8 mouse cellular contexts compared by ENCODE assay signal in the genomic region with DNA sequence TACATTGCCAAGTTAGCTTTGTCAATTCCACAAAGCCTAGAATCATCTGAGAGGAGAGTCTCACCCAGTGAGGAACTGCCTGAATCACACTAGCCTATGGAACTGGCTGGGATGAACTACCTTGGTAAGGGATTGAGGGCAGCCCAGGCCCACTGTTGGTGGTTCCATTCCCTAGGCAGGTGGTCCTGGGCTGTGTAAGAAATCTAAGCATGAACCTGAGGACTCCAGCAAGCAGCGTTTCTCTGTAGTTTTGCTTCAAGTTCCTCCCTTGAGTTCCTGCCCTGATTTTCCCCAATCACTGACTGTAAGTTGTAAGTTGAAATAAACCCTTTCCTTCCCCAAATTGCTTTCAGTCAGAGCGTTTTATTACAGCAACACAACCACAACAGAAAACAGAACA. TPM values are rescaled to one million over a fixed set of nuclear protein-coding genes. Genes with fewer than 3 reads are reported as not detected.
A peak's percentile ranks its signal among the peaks of the same experiment; 100 is the strongest.
DNase-seq lines count a peak whose midpoint lies in the region; ATAC-seq and TF ChIP-seq lines count a peak whose summit lies in the region.

No protein-coding gene starts in this region.

- TF ChIP-seq CTCF in heart, adult 2 months (IDR thresholded peaks at IDR 0.05): no peak
- no peak for TF ChIP-seq CTCF in ES-Bruce4 (IDR thresholded peaks at IDR 0.05; ENCODE audit: low read depth, low read length)
- no peak for TF ChIP-seq CTCF in forebrain, postnatal 0 days (IDR thresholded peaks at IDR 0.05; ENCODE audit: low read depth)
- TF ChIP-seq CTCF in liver, embryonic 14.5 days (IDR thresholded peaks at IDR 0.05; ENCODE audit: low read depth): no peak

- peaks cover 5% of the 10 kb centered on the region; the same call in 1 of the 2 replicates for H3K4me1 ChIP-seq in heart, adult 2 months (ENCODE audit: control insufficient read depth, insufficient read depth, low read length)
- H3K4me1 ChIP-seq in ES-Bruce4 (ENCODE audit: control insufficient read depth, insufficient read depth, low read length): peaks cover 4% of the 10 kb centered on the region
- H3K4me1 ChIP-seq in forebrain, postnatal 0 days (ENCODE audit: insufficient read depth): peaks cover 5% of the 10 kb centered on the region
- peaks cover 13 to 25% of the 10 kb centered on the region in 2 experiments for H3K4me1 ChIP-seq in liver, embryonic 14.5 days (replicated peaks; ENCODE audit: control insufficient read depth in 2 of 2, insufficient read depth in 2 of 2, low read length in 1 of 2)

- H3K79me2 ChIP-seq in heart, adult 2 months (replicated peaks; ENCODE audit: control insufficient read depth, insufficient read depth, low read length): no peaks in the 10 kb centered on the region

- 73% methylated on average over 2 of the region's 2 CpGs for WGBS in heart, adult 2 months
- 73% methylated on average over 2 of the region's 2 CpGs for WGBS in forebrain, postnatal 0 days
- WGBS in liver, embryonic 14.5 days (ENCODE audit: insufficient replicate concordance): 51% methylated on average over 2 of the region's 2 CpGs

- no peak overlapping the region for H3K4me3 ChIP-seq in heart, adult 2 months
- no peak overlapping the region for H3K4me3 ChIP-seq in ES-Bruce4 (ENCODE audit: low read depth, low read length)
- H3K4me3 ChIP-seq in forebrain, postnatal 0 days (ENCODE audit: low read depth, low read length): no peak overlapping the region
- no peak overlapping the region for H3K4me3 ChIP-seq in liver, embryonic 14.5 days (ENCODE audit: insufficient read depth in 1 of 2, low read depth in 2 of 2, low read length in 2 of 2)

- no peak for DNase-seq in heart, adult 2 months
- no peak for DNase-seq in heart, adult 9 months (ENCODE audit: low spot score in 2 of 2)
- DNase-seq in forebrain, postnatal 0 days: no peak
- no peak for DNase-seq in liver, embryonic 14.5 days (ENCODE audit: low read depth in 3 of 3, low spot score in 3 of 3)
- no peak for DNase-seq in cerebellum, postnatal 14 days
- no peak for DNase-seq in layer of hippocampus, postnatal 25 days (ENCODE audit: extremely low spot score in 1 of 2, low spot score in 1 of 2)
- DNase-seq in adipocyte (ENCODE audit: low spot score): no peak

- no peaks in the 10 kb centered on the region for H3K27me3 ChIP-seq in heart, adult 2 months (ENCODE audit: control insufficient read depth, insufficient read depth, low read length)
- H3K27me3 ChIP-seq in ES-Bruce4 (ENCODE audit: control insufficient read depth, insufficient read depth, low read length, poor library complexity, severe bottlenecking): no peaks in the 10 kb centered on the region
- no peaks in the 10 kb centered on the region for H3K27me3 ChIP-seq in forebrain, postnatal 0 days (ENCODE audit: insufficient read depth, low read length)
- H3K27me3 ChIP-seq in liver, embryonic 14.5 days (ENCODE audit: control insufficient read depth, insufficient read depth, low read length): no peaks in the 10 kb centered on the region

- no peaks in the 10 kb centered on the region for H3K9me3 ChIP-seq in ES-Bruce4 (replicated peaks; ENCODE audit: control insufficient read depth, insufficient read depth, low read length, poor library complexity, severe bottlenecking)
- no peaks in the 10 kb centered on the region for H3K9me3 ChIP-seq in forebrain, postnatal 0 days (ENCODE audit: low read length)
- no peaks in the 10 kb centered on the region for H3K9me3 ChIP-seq in liver, embryonic 14.5 days (ENCODE audit: control insufficient read depth, low read length)

- peak overlapping the region; percentile 98; the same call in 1 of the 2 replicates for H3K27ac ChIP-seq in heart, adult 2 months
- H3K27ac ChIP-seq in ES-Bruce4 (ENCODE audit: insufficient read depth, low read length): peak overlapping the region; percentile 90
- H3K27ac ChIP-seq in forebrain, postnatal 0 days (ENCODE audit: low read depth, low read length): no peak overlapping the region
- H3K27ac ChIP-seq in liver, embryonic 14.5 days: peak overlapping the region; percentile 94

- H3K4me2 ChIP-seq in forebrain, postnatal 0 days (ENCODE audit: low read depth): peak overlapping the region; percentile 44; the same call in 1 of the 2 replicates
- peak overlapping the region; percentile 86 for H3K4me2 ChIP-seq in liver, embryonic 14.5 days (ENCODE audit: low read depth)

- TF ChIP-seq POLR2A in heart, adult 2 months (IDR thresholded peaks at IDR 0.05; ENCODE audit: insufficient read depth, low read depth, low read length): no peak
- no peak for TF ChIP-seq POLR2A in ES-Bruce4 (IDR thresholded peaks at IDR 0.05; ENCODE audit: insufficient read depth, low read length)

- no peak for TF ChIP-seq EP300 in heart, adult 2 months (IDR thresholded peaks at IDR 0.05; ENCODE audit: insufficient read depth, low read depth, low read length)
- TF ChIP-seq EP300 in ES-Bruce4 (IDR thresholded peaks at IDR 0.05; ENCODE audit: insufficient read depth, low read depth, low read length): no peak
- no peak for TF ChIP-seq EP300 in liver, embryonic 14.5 days (IDR thresholded peaks at IDR 0.05; ENCODE audit: low read depth)

- no peak overlapping the region for H3K9ac ChIP-seq in heart, adult 2 months (ENCODE audit: low read depth, low read length)
- H3K9ac ChIP-seq in ES-Bruce4 (ENCODE audit: low read depth, poor library complexity, severe bottlenecking): peak overlapping the region; percentile 54; the same call in 1 of the 2 replicates
- no peak overlapping the region for H3K9ac ChIP-seq in forebrain, postnatal 0 days
- H3K9ac ChIP-seq in liver, embryonic 14.5 days (replicated peaks): peak overlapping the region; percentile 75

- H3K36me3 ChIP-seq in heart, adult 2 months (ENCODE audit: control insufficient read depth, insufficient read depth, low read length): no peaks in the 10 kb centered on the region
- no peaks in the 10 kb centered on the region for H3K36me3 ChIP-seq in ES-Bruce4 (ENCODE audit: control insufficient read depth, insufficient read depth, low read length, poor library complexity, severe bottlenecking)
- H3K36me3 ChIP-seq in forebrain, postnatal 0 days (ENCODE audit: insufficient read depth): no peaks in the 10 kb centered on the region
- H3K36me3 ChIP-seq in liver, embryonic 14.5 days (replicated peaks; ENCODE audit: control insufficient read depth, insufficient read depth, low read depth): no peaks in the 10 kb centered on the region

- ATAC-seq in forebrain, postnatal 0 days: no peak
- no peak for ATAC-seq in liver, embryonic 14.5 days (ENCODE audit: insufficient read depth)

- intact Hi-C loops in heart, adult 2 months (cut with DNase I): loop anchor here (5.0 to 10.0 kb wide), 2 partner anchors 57 to 1835 kb away; no protein-coding TSS in a partner anchor

RNA-seq across cellular contexts. Expression of a gene that starts 1.3 kb away (rescaled TPM):
- total RNA-seq in heart, adult 2 months (2021): 10 to 100 TPM; 39.8 to 40.1 TPM
- 13.9 and 26.2 TPM in 2 replicates for polyA plus RNA-seq in heart, adult 2 months (2012; rRNA removed)
- 259 and 265 TPM in 2 replicates for polyA plus RNA-seq in ES-Bruce4 (2011; ENCODE audit: insufficient read depth, insufficient read length, low read depth, missing spikeins)
- 126 and 149 TPM in 2 replicates for total RNA-seq in forebrain, postnatal 0 days (2014; rRNA removed)
- polyA plus RNA-seq in forebrain, postnatal 0 days (2015; fragmentation: Nextera tagmentation; extraction: Ambion mirVana): 61.3 and 62.8 TPM in 2 replicates
- polyA plus RNA-seq in liver, embryonic 14.5 days (2012; rRNA removed): 79.8 and 111 TPM in 2 replicates
- polyA plus RNA-seq in liver, embryonic 14.5 days (2014; fragmentation: Nextera tagmentation; extraction: Ambion mirVana): 116 and 130 TPM in 2 replicates
- 10 to 100 TPM; 33.2 to 35.8 TPM for total RNA-seq in layer of hippocampus, postnatal 25 days (2021)

RNA-seq across cellular contexts. Expression of a gene that starts 56.0 kb away (rescaled TPM):
- 1,000 to 10,000 TPM; 2,279 to 2,697 TPM for total RNA-seq in heart, adult 2 months (2021)
- 1,459 and 1,712 TPM in 2 replicates for polyA plus RNA-seq in heart, adult 2 months (2012; rRNA removed)
- 550 and 557 TPM in 2 replicates for polyA plus RNA-seq in ES-Bruce4 (2011; ENCODE audit: insufficient read depth, insufficient read length, low read depth, missing spikeins)
- 321 and 336 TPM in 2 replicates for total RNA-seq in forebrain, postnatal 0 days (2014; rRNA removed)
- polyA plus RNA-seq in forebrain, postnatal 0 days (2015; fragmentation: Nextera tagmentation; extraction: Ambion mirVana): 529 and 607 TPM in 2 replicates
- polyA plus RNA-seq in liver, embryonic 14.5 days (2012; rRNA removed): 121 and 190 TPM in 2 replicates
- polyA plus RNA-seq in liver, embryonic 14.5 days (2014; fragmentation: Nextera tagmentation; extraction: Ambion mirVana): 207 and 223 TPM in 2 replicates
- total RNA-seq in layer of hippocampus, postnatal 25 days (2021): 100 to 1,000 TPM; 500 to 552 TPM

Comparison
In these comparisons a context has a peak if more than half of its experiments do, and no peak if none do; other contexts are left out.
1. H3K9ac ChIP-seq: peak in ES-Bruce4 (single experiment) and liver, embryonic 14.5 days (single experiment); none in heart, adult 2 months (single experiment) and forebrain, postnatal 0 days (single experiment).